Mouse (Mus musculus): ENCODE measurements around the gene E130114P18Rik. TPM values are rescaled to one million over a fixed set of nuclear protein-coding genes. Genes with fewer than 3 reads are reported as not detected.

E130114P18Rik gene
- total and polyA plus RNA-seq, 2 experiments: not detected

DNA sequence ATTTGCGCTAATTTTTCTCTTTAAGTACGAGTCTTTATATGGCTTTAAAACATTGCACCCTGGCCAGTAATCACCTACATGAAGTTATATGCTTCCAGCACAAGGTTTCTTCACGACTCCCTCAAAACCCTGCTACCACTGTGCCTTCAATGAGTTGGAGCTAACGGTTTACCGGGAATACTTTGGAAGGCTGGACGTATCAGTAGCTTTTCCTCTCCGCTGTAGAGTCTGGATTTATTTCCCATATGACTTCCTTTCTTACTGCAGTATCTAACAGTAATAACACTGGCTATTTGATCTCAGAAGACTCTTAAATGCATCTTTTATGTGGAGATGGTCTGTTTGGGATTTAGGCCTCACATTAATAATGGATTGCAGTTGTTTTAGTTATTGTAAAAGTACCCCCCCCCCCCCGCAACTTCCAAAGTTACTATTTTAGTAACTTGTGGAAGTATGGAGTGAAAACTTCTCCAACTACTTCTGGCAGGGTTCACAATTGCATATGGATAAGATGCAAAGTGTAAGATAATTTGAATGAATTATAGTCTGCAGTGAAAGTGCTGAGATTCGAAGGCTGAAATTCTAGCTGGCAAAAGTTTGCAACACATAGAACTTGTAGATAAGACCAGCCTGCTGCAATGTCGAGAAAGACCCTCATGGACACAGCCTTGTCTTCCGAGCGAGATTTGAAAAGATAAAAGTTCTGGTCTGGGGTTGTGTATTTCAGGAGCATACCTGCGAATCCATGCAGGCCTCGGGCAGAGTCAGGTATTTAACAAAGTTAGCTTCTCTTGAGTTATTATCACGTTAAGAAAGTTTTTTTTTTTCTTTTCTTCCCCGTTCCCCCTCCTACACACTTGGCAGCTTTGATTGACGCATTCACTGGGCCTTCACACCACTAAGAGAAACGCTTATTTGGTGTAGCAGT lies 1.4 kb upstream of the E130114P18Rik start:
- Histone ChIP-seq H3K4me1 (ENCODE audit: control insufficient read depth, insufficient read depth, low read length) (peaks cover 20% of the 10 kb centered on the region), H3K36me3 (ENCODE audit: control insufficient read depth, insufficient read depth, low read length) (peaks cover 15% of the 10 kb centered on the region), H3K27ac (replicated peaks; ENCODE audit: insufficient read depth, low read depth, low read length) (peak overlapping the region; percentile 99), H3K4me3 (ENCODE audit: insufficient read depth, low read depth, low read length) (peak overlapping the region; percentile 100), H3K9ac (ENCODE audit: low read depth, low read length) (peak overlapping the region; percentile 100), H3K79me2 (ENCODE audit: control insufficient read depth, insufficient read depth, low read length) (peaks cover 13% of the 10 kb centered on the region), H3K27me3 (ENCODE audit: control insufficient read depth, insufficient read depth, low read length) (no peaks in the 10 kb centered on the region)
- TF ChIP-seq CTCF (IDR thresholded peaks at IDR 0.05; ENCODE audit: low read depth, low read length): no peak
- no peak for TF ChIP-seq POLR2A (IDR thresholded peaks at IDR 0.05; ENCODE audit: extremely low read depth, insufficient read depth, low read length)
- DNase-seq (ENCODE audit: extremely low read depth, low read depth, low spot score): peak; percentile 69
- WGBS: 11% methylated on average over 18 of the region's 18 CpGs

DNA sequence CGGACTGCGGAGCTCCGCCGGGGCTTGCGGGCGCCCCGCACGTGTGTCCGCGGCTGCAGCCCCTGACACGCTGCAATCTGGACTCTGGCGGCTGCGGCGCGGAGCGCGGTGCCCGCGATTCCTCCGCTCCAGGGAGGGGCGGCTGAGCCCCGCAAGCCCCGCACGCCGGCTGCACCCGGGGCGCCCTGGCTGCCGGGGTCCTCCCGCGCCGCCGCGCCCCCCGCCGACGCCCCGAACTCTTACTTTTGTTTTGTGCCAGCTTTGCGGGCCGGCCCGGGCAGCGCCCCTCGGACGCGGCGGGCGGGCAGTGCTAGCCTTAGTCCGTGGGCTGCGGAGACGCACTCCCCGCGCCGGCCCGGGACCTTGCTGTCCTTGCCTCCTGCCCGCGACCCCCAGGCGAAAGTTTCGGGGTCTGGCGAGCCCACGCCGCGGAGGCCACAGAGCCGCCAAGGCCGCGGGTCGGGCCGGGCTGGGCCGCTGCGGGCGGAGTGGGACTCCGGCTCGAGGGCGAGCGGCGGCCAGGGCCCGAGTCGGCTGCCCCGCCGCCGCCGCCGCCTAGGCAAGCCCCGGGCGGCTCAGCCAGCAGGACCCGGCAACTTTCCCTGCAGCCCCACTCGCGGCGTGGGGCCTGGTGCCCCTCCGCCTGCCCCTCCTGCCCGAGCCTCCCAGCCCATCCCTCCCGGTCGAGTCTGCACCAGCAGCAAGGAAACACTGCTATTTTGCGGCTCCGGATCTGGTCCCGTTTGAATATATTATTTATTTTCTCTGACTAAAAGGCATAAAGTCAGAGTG lies 529 bp upstream of the E130114P18Rik start:
- Histone ChIP-seq H3K79me2 (ENCODE audit: control insufficient read depth, insufficient read depth, low read length) (peaks cover 13% of the 10 kb centered on the region), H3K9ac (ENCODE audit: low read depth, low read length) (peak overlapping the region; percentile 100), H3K4me1 (ENCODE audit: control insufficient read depth, insufficient read depth, low read length) (peaks cover 20% of the 10 kb centered on the region; the same call in 1 of the 2 replicates), H3K4me3 (ENCODE audit: insufficient read depth, low read depth, low read length) (peak overlapping the region; percentile 100), H3K27ac (replicated peaks; ENCODE audit: insufficient read depth, low read depth, low read length) (peak overlapping the region; percentile 99), H3K27me3 (ENCODE audit: control insufficient read depth, insufficient read depth, low read length) (no peaks in the 10 kb centered on the region), H3K36me3 (ENCODE audit: control insufficient read depth, insufficient read depth, low read length) (peaks cover 6% of the 10 kb centered on the region)
- WGBS: under 1% methylated on average over 91 of the region's 94 CpGs
- no peak for DNase-seq (ENCODE audit: extremely low read depth, low read depth, low spot score)
- no peak for TF ChIP-seq POLR2A (IDR thresholded peaks at IDR 0.05; ENCODE audit: extremely low read depth, insufficient read depth, low read length)
- TF ChIP-seq CTCF (IDR thresholded peaks at IDR 0.05; ENCODE audit: low read depth, low read length): no peak

GRCm38 (mm10) chr4:97777081-97777705 lies 685 bp downstream of the E130114P18Rik start:
- H3K36me3 ChIP-seq (ENCODE audit: control insufficient read depth, insufficient read depth, low read length): no peaks in the 10 kb centered on the region
- TF ChIP-seq POLR2A (IDR thresholded peaks at IDR 0.05; ENCODE audit: extremely low read depth, insufficient read depth, low read length): no peak
- no peak for TF ChIP-seq CTCF (IDR thresholded peaks at IDR 0.05; ENCODE audit: low read depth, low read length)

DNA sequence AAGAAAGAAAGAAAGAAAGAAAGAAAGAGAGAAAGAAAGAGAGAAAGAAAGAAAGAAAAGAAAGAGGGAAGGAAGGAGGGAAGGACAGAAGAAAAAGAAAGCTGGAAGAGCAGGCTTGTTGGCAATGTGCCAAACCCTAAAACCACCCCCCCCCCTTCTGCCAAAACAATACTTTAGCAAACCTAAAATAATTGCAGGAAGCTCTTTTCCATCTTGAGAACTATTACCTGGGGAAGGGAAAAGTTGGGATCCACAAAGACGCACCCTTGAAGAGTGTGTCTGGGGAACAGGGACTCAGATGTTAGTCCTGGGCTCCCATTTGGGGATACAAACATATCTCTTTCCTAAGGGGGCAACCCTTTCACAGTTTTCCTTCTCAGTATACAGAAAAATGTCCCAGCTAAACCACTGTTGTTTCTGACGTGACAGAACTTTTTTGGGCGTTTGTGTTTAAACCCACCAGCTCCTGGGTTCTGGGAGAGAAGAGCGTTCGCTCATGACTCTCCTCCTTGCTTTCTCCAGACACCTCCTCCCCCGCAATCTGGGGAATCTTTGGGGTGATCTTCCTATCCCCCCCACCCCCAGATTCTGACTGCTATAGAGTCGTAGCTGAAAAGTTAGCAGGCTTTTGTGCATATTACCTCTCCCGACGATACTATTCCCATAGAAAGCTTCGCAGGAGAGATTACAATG lies 1.3 kb downstream of the E130114P18Rik start:
- H3K9ac ChIP-seq (ENCODE audit: low read depth, low read length): peak overlapping the region; percentile 100
- no peaks in the 10 kb centered on the region for H3K36me3 ChIP-seq (ENCODE audit: control insufficient read depth, insufficient read depth, low read length)
- H3K27me3 ChIP-seq (ENCODE audit: control insufficient read depth, insufficient read depth, low read length): no peaks in the 10 kb centered on the region
- WGBS: 1% methylated on average over 10 of the region's 10 CpGs
- H3K79me2 ChIP-seq (ENCODE audit: control insufficient read depth, insufficient read depth, low read length): peaks cover 11% of the 10 kb centered on the region
- DNase-seq (ENCODE audit: extremely low read depth, low read depth, low spot score): peak; percentile 45
- TF ChIP-seq CTCF (IDR thresholded peaks at IDR 0.05; ENCODE audit: low read depth, low read length) (no peak), POLR2A (IDR thresholded peaks at IDR 0.05; ENCODE audit: extremely low read depth, insufficient read depth, low read length) (no peak)
- peak overlapping the region; percentile 100 for H3K4me3 ChIP-seq (ENCODE audit: insufficient read depth, low read depth, low read length)
- peaks cover 12% of the 10 kb centered on the region; the same call in 1 of the 2 replicates for H3K4me1 ChIP-seq (ENCODE audit: control insufficient read depth, insufficient read depth, low read length)
- H3K27ac ChIP-seq (replicated peaks; ENCODE audit: insufficient read depth, low read depth, low read length): peak overlapping the region; percentile 92

More at GRCm38 (mm10) chr4:97777081-97777705, 685 bp downstream of the E130114P18Rik start:
- no peaks in the 10 kb centered on the region for H3K27me3 ChIP-seq (ENCODE audit: control insufficient read depth, insufficient read depth, low read length)
- no peak for DNase-seq (ENCODE audit: extremely low read depth, low read depth, low spot score)
- 1% methylated on average over 51 of the region's 77 CpGs for whole genome bisulfite sequencing
- H3K9ac ChIP-seq (ENCODE audit: low read depth, low read length): peak overlapping the region; percentile 100
- peaks cover 14% of the 10 kb centered on the region; the same call in 1 of the 2 replicates for H3K4me1 ChIP-seq (ENCODE audit: control insufficient read depth, insufficient read depth, low read length)
- H3K4me3 ChIP-seq (ENCODE audit: insufficient read depth, low read depth, low read length): peak overlapping the region; percentile 100
- H3K27ac ChIP-seq (replicated peaks; ENCODE audit: insufficient read depth, low read depth, low read length): peak overlapping the region; percentile 99
- peaks cover 13% of the 10 kb centered on the region for H3K79me2 ChIP-seq (ENCODE audit: control insufficient read depth, insufficient read depth, low read length)
